Mouse (Mus musculus) liver, embryonic 12.5 days (tissue): Measurements from ENCODE around the gene Fbn1. TPM values are rescaled to one million over a fixed set of nuclear protein-coding genes. Genes with fewer than 3 reads are reported as not detected.

Source experiments
- ATAC-seq: fragments of 200-750 bp; cut with Nextera tagmentation; 2 replicates; pipeline ENCODE4 v1.8.0; 2017; ENCODE audit warnings: moderate number of reproducible peaks, mild to moderate bottlenecking, moderate library complexity
- H3K27ac ChIP-seq: fragments of 300-500 bp; sonication (generic); 2 replicates; pipeline ENCODE4 v1.5.1; 2016; ENCODE audit warnings: mild to moderate bottlenecking
- H3K27me3 ChIP-seq: fragments of 300-500 bp; sonication (generic); replicated peaks from 2 replicates; pipeline ENCODE4 v1.6.1; 2016; ENCODE audit warnings: mild to moderate bottlenecking, moderate library complexity
- H3K36me3 ChIP-seq: fragments of 300-500 bp; sonication (generic); 2 replicates; pipeline ENCODE4 v1.6.1; 2016; ENCODE audit warnings: mild to moderate bottlenecking, moderate library complexity
- H3K4me1 ChIP-seq: fragments of 300-500 bp; sonication (generic); 2 replicates; pipeline ENCODE4 v1.6.1; 2016
- H3K4me2 ChIP-seq: fragments of 300-500 bp; sonication (generic); 2 replicates; pipeline ENCODE4 v1.6.1; 2016; ENCODE audit warnings: mild to moderate bottlenecking, moderate library complexity
- H3K4me3 ChIP-seq: fragments of 300-500 bp; sonication (generic); 2 replicates; pipeline ENCODE4 v1.5.1; 2016; ENCODE audit warnings: mild to moderate bottlenecking, moderate library complexity
- H3K9ac ChIP-seq: fragments of 300-500 bp; sonication (generic); 2 replicates; pipeline ENCODE4 v1.6.1; 2016; ENCODE audit warnings: mild to moderate bottlenecking, moderate library complexity
- H3K9me3 ChIP-seq: fragments of 300-500 bp; sonication (generic); replicated peaks from 2 replicates; pipeline ENCODE4 v1.6.1; 2016; ENCODE audit warnings: mild to moderate bottlenecking, moderate library complexity
- WGBS: fragments of 180-500 bp; shearing (Covaris S2); methylation state at CpG from one replicate; pipeline ENCODE4 v1.1.7; 2016; ENCODE audit not compliant: insufficient replicate concordance; 5-methylcytosine and 5-hydroxymethylcytosine counted together
- polyA plus RNA-seq: library from polyadenylated mRNA; unstranded; fragments of >200 nt; fragmentation: Nextera tagmentation; extraction: Ambion mirVana; gene quantifications from 2 replicates; pipeline ENCODE4 v1.2.1, GENCODE M21; 2016

Gene Fbn1
- polyA plus RNA-seq, 1 experiment from 2014 or later, result 2.4 TPM

GRCm38 (mm10) chr2:125477367-125477766 lies 30.4 kb downstream of the Fbn1 start:
- 65% methylated on average over 3 of the region's 3 CpGs for WGBS
- no peak overlapping the region for H3K9ac ChIP-seq
- no peaks in the 10 kb centered on the region for H3K27me3 ChIP-seq
- no peak overlapping the region for H3K4me3 ChIP-seq
- H3K9me3 ChIP-seq, result no peaks in the 10 kb centered on the region
- no peak overlapping the region for H3K4me2 ChIP-seq
- H3K27ac ChIP-seq, result no peak overlapping the region
- ATAC-seq, result no peak
- H3K4me1 ChIP-seq, result no peaks in the 10 kb centered on the region
- no peaks in the 10 kb centered on the region for H3K36me3 ChIP-seq

- no peaks in the 10 kb centered on the region for H3K36me3 ChIP-seq
- H3K4me2 ChIP-seq, result no peak overlapping the region
- no peaks in the 10 kb centered on the region for H3K9me3 ChIP-seq
- H3K4me3 ChIP-seq, result no peak overlapping the region
- H3K27ac ChIP-seq, result no peak overlapping the region
- H3K9ac ChIP-seq, result no peak overlapping the region
- no peak for ATAC-seq
- no peaks in the 10 kb centered on the region for H3K4me1 ChIP-seq
- WGBS, result 58% methylated on average over 3 of the region's 3 CpGs
- H3K27me3 ChIP-seq, result no peaks in the 10 kb centered on the region
Measured at GRCm38 (mm10) chr2:125476231-125476630, 31.6 kb downstream of the Fbn1 start.

GRCm38 (mm10) chr2:125474690-125475089 lies 33.1 kb downstream of the Fbn1 start:
- no peak overlapping the region for H3K4me3 ChIP-seq
- H3K27me3 ChIP-seq, result no peaks in the 10 kb centered on the region
- H3K27ac ChIP-seq, result no peak overlapping the region
- 0 out of 2 replicates have a peak, but pooled peaks cover 6% of the 10 kb centered on the region for H3K4me1 ChIP-seq
- no peak for ATAC-seq
- H3K9me3 ChIP-seq, result no peaks in the 10 kb centered on the region
- 60% methylated on average over 5 of the region's 5 CpGs for WGBS
- no peaks in the 10 kb centered on the region for H3K36me3 ChIP-seq
- H3K9ac ChIP-seq, result no peak overlapping the region
- H3K4me2 ChIP-seq, result no peak overlapping the region

- Histone ChIP-seq H3K4me2 (no peak overlapping the region), H3K4me1 (0 out of 2 replicates have a peak, but pooled peaks cover 6% of the 10 kb centered on the region), H3K9me3 (no peaks in the 10 kb centered on the region), H3K36me3 (no peaks in the 10 kb centered on the region), H3K27me3 (no peaks in the 10 kb centered on the region), H3K4me3 (no peak overlapping the region), H3K27ac (no peak overlapping the region), H3K9ac (no peak overlapping the region)
- ATAC-seq, result no peak
- 59% methylated on average over 2 of the region's 2 CpGs for WGBS
Measured at GRCm38 (mm10) chr2:125473228-125473627, 34.6 kb downstream of the Fbn1 start.

- no peak overlapping the region for H3K9ac ChIP-seq
- no peak overlapping the region for H3K27ac ChIP-seq
- H3K27me3 ChIP-seq, result no peaks in the 10 kb centered on the region
- no peak overlapping the region for H3K4me3 ChIP-seq
- no peak for ATAC-seq
- H3K4me1 ChIP-seq, result 0 out of 2 replicates have a peak, but pooled peaks cover 6% of the 10 kb centered on the region
- no peak overlapping the region for H3K4me2 ChIP-seq
- no peaks in the 10 kb centered on the region for H3K9me3 ChIP-seq
- 65% methylated on average over 4 of the region's 4 CpGs for WGBS
- no peaks in the 10 kb centered on the region for H3K36me3 ChIP-seq
Measured at GRCm38 (mm10) chr2:125471721-125472120, 36.1 kb downstream of the Fbn1 start.

- Histone ChIP-seq H3K36me3 (no peaks in the 10 kb centered on the region), H3K4me1 (0 out of 2 replicates have a peak, but pooled peaks cover 6% of the 10 kb centered on the region), H3K9ac (no peak overlapping the region), H3K4me3 (no peak overlapping the region), H3K9me3 (no peaks in the 10 kb centered on the region), H3K27ac (0 out of 2 replicates have a peak overlapping the region, but pooled peaks have one; percentile 20), H3K4me2 (no peak overlapping the region), H3K27me3 (no peaks in the 10 kb centered on the region)
- WGBS, result 23% methylated on average over 8 of the region's 8 CpGs
- no peak for ATAC-seq
Measured at GRCm38 (mm10) chr2:125470553-125471295, 37.1 kb downstream of the Fbn1 start.

GRCm38 (mm10) chr2:125464036-125464435 lies 43.8 kb downstream of the Fbn1 start:
- Histone ChIP-seq H3K36me3 (no peaks in the 10 kb centered on the region), H3K27me3 (no peaks in the 10 kb centered on the region), H3K4me2 (no peak overlapping the region), H3K4me3 (no peak overlapping the region), H3K9me3 (no peaks in the 10 kb centered on the region), H3K9ac (no peak overlapping the region), H3K27ac (no peak overlapping the region), H3K4me1 (no peaks in the 10 kb centered on the region)
- ATAC-seq, result no peak
- WGBS, result 44% methylated on average over 6 of the region's 6 CpGs

GRCm38 (mm10) chr2:125459087-125459486 lies 48.7 kb downstream of the Fbn1 start:
- H3K9ac ChIP-seq, result no peak overlapping the region
- H3K9me3 ChIP-seq, result no peaks in the 10 kb centered on the region
- H3K4me1 ChIP-seq, result 0 out of 2 replicates have a peak, but pooled peaks cover 4% of the 10 kb centered on the region
- no peaks in the 10 kb centered on the region for H3K36me3 ChIP-seq
- 67% methylated on average over 3 of the region's 3 CpGs for WGBS
- H3K27ac ChIP-seq, result no peak overlapping the region
- no peak overlapping the region for H3K4me3 ChIP-seq
- no peaks in the 10 kb centered on the region for H3K27me3 ChIP-seq
- no peak for ATAC-seq
- no peak overlapping the region for H3K4me2 ChIP-seq

- H3K4me3 ChIP-seq, result no peak overlapping the region
- peak; percentile 49 for ATAC-seq
- WGBS, result 25% methylated on average over 15 of the region's 15 CpGs
- peaks cover 9% of the 10 kb centered on the region; the same call in 1 of the 2 replicates for H3K4me1 ChIP-seq
- peak overlapping the region; percentile 13; the same call in 1 of the 2 replicates for H3K4me2 ChIP-seq
- H3K9me3 ChIP-seq, result no peaks in the 10 kb centered on the region
- no peaks in the 10 kb centered on the region for H3K36me3 ChIP-seq
- no peaks in the 10 kb centered on the region for H3K27me3 ChIP-seq
- no peak overlapping the region for H3K27ac ChIP-seq
- H3K9ac ChIP-seq, result no peak overlapping the region
Measured at GRCm38 (mm10) chr2:125456059-125456789, 51.6 kb downstream of the Fbn1 start.

- Histone ChIP-seq H3K36me3 (no peaks in the 10 kb centered on the region), H3K27ac (no peak overlapping the region), H3K4me2 (no peak overlapping the region), H3K27me3 (no peaks in the 10 kb centered on the region), H3K4me3 (no peak overlapping the region), H3K9me3 (no peaks in the 10 kb centered on the region), H3K9ac (no peak overlapping the region), H3K4me1 (peaks cover 9% of the 10 kb centered on the region; the same call in 1 of the 2 replicates)
- no peak for ATAC-seq
- WGBS, result 77% methylated on average over 5 of the region's 5 CpGs
Measured at GRCm38 (mm10) chr2:125454781-125455180, 53.0 kb downstream of the Fbn1 start.

- H3K4me3 ChIP-seq, result no peak overlapping the region
- H3K36me3 ChIP-seq, result no peaks in the 10 kb centered on the region
- H3K27ac ChIP-seq, result no peak overlapping the region
- no peaks in the 10 kb centered on the region for H3K9me3 ChIP-seq
- peaks cover 9% of the 10 kb centered on the region; the same call in 1 of the 2 replicates for H3K4me1 ChIP-seq
- 60% methylated on average over 6 of the region's 6 CpGs for WGBS
- no peak overlapping the region for H3K4me2 ChIP-seq
- no peaks in the 10 kb centered on the region for H3K27me3 ChIP-seq
- ATAC-seq, result no peak; the same call in 1 of the 2 replicates
- H3K9ac ChIP-seq, result no peak overlapping the region
Measured at GRCm38 (mm10) chr2:125452369-125453097, 55.3 kb downstream of the Fbn1 start.
